Mouse (Mus musculus): ENCODE results near the gene Armh1.

- no peak for TF ChIP-seq CTCF (IDR thresholded peaks at IDR 0.05; ENCODE audit: borderline replicate concordance, extremely low read depth, insufficient read depth, insufficient read length)
- TF ChIP-seq POLR2A (IDR thresholded peaks at IDR 0.05; ENCODE audit: borderline replicate concordance, extremely low read depth, insufficient read depth, insufficient read length, poor library complexity, severe bottlenecking), result no peak
Observed at GRCm38 (mm10) chr4:117224122-117224521, 27.8 kb downstream of the Armh1 start.

Data from brain, embryonic 14.5 days (tissue).